Mouse (Mus musculus) inflammation-experienced regulatory T-cells, adult 6 months (primary cell): ENCODE data around the gene Nlrp4c. TPM values are rescaled to one million over a fixed set of nuclear protein-coding genes. Genes with fewer than 3 reads are reported as not detected.

ENCODE experiments used
- polyA plus RNA-seq, 3 experiments: library from polyadenylated mRNA; unstranded; fragments of 100-300 nt; shearing (Covaris generic); gene quantifications; one replicate each; pipeline ENCODE4 v1.2.1; 2017

Gene Nlrp4c
- polyA plus RNA-seq, 3 experiments from 2014 or later: not detected

Other genes starting within 250 kb of the Nlrp4c start
- gene Vmn1r63, start 239.7 kb upstream of the Nlrp4c start, polyA plus RNA-seq: not detected
- gene Vmn1r64, start 160.6 kb upstream of the Nlrp4c start, polyA plus RNA-seq: not detected
- gene Vmn1r65, start 34.2 kb upstream of the Nlrp4c start, polyA plus RNA-seq: not detected
- gene Zfp787, start 110.8 kb downstream of the Nlrp4c start, polyA plus RNA-seq: 1 to 10 TPM; 4.2 to 5.8 (median 4.3) TPM
- gene Zfp444, start 127.1 kb downstream of the Nlrp4c start, polyA plus RNA-seq: 1 to 10 TPM; 6.3 to 7.5 (median 6.4) TPM
- not detected for gene Galp, start 151.9 kb downstream of the Nlrp4c start, polyA plus RNA-seq
- under 1 TPM in 1 of 3 experiments, not detected in 2; 0.85 TPM for gene Zscan5b, start 177.1 kb downstream of the Nlrp4c start, polyA plus RNA-seq
- not detected for gene Epp13, start 207.5 kb downstream of the Nlrp4c start, polyA plus RNA-seq
- 1 to 10 TPM; 3.3 to 7.6 (median 4.7) TPM for gene Zfp667, start 241.4 kb downstream of the Nlrp4c start, polyA plus RNA-seq